Mouse (Mus musculus): ENCODE measurements around the gene Lrfn3. TPM values are rescaled to one million over a fixed set of nuclear protein-coding genes. Genes with fewer than 3 reads are reported as not detected.
A peak's percentile ranks its signal among the peaks of the same experiment; 100 is the strongest.

Gene Lrfn3
- total RNA-seq, 2 experiments from 2014 or later, result 39.1 to 42.5 TPM

- intact Hi-C loops (cut with DNase I), result no loop called here
- DNase-seq (ENCODE audit: low spot score in 2 of 2), result no peak
Observed at GRCm38 (mm10) chr7:30320946-30321345, 41.6 kb downstream of the Lrfn3 start.

GRCm38 (mm10) chr7:30318142-30318541 is 44.4 kb downstream of the Lrfn3 start:
- DNase-seq (ENCODE audit: low spot score in 2 of 2), result no peak
- intact Hi-C loops (cut with DNase I), result no loop called here

- intact Hi-C loops (cut with DNase I), result no loop called here
- no peak for DNase-seq (ENCODE audit: low spot score in 2 of 2)
Observed at GRCm38 (mm10) chr7:30315559-30316529, 46.7 kb downstream of the Lrfn3 start.

- intact Hi-C loops (cut with DNase I), result no loop called here
- DNase-seq (ENCODE audit: low spot score in 2 of 2), result no peak
Observed at GRCm38 (mm10) chr7:30314721-30315155, 47.8 kb downstream of the Lrfn3 start, which contains the start of gene Syne4. Gene Syne4, plus strand, starts transcription at chr7:30314807.

- DNase-seq (ENCODE audit: low spot score in 2 of 2), result no peak
- intact Hi-C loops (cut with DNase I), result no loop called here
Observed at GRCm38 (mm10) chr7:30313666-30314320, 48.8 kb downstream of the Lrfn3 start.

DNA sequence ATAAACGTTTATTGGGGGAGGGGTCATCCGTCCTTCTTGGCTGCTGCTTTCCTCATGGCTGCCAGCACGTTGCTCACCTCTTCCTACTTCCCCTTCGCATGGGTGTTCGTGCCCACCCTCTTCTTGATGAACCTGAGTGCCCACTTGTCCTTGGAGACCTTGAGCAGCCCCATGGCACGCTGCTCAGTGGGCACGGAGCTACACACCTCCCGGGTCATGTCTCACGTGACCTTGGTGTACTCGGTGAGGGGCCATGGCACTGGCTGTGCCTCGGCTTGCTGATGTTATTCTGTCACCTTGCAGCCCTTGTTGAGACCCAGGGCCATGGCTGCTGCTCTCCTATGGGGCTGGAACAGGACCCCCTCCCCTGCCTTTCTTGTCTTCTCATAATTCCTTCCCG is 52.4 kb downstream of the Lrfn3 start:
- no peak for DNase-seq (ENCODE audit: low spot score in 2 of 2)

DNA sequence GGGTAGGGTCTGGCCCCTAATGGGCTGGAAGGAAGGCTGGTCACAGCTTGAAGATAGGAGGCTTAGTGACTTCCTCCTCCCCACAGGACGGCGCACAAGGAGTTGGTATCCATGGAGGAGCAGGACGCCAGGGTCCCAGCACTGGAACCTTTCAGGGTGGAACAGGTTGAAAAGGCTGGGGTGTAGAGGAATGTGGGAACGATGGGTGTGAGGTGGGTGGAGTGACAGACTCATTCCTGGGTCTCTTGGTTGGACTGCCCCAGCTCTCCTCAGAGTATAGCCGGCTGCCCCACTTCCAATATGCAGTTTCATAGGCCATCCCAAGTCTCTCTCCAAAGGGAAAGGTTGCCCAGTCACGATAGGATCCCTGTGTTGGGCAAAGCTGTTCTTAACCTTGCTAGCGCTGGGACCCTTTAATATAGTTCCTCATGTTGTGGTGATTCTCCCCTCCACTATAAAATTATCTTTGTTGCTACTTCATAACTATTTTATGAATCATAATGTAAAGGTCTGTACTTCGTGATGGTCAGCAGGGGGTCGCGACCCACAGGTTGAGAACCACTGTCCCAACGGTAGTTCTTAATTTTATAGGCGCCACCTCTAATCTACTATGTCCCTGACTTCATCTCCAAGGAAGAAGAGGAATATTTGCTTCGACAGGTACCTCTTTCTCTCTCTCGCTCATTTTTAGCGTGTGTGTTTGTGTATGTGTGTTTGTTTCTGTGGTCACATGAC is 53.0 kb downstream of the Lrfn3 start:
- intact Hi-C loops (cut with DNase I), result no loop called here
- DNase-seq (ENCODE audit: low spot score in 2 of 2), result no peak

More for the DNA sequence above, 52.4 kb downstream of the Lrfn3 start:
- intact Hi-C loops (cut with DNase I), result no loop called here

DNA sequence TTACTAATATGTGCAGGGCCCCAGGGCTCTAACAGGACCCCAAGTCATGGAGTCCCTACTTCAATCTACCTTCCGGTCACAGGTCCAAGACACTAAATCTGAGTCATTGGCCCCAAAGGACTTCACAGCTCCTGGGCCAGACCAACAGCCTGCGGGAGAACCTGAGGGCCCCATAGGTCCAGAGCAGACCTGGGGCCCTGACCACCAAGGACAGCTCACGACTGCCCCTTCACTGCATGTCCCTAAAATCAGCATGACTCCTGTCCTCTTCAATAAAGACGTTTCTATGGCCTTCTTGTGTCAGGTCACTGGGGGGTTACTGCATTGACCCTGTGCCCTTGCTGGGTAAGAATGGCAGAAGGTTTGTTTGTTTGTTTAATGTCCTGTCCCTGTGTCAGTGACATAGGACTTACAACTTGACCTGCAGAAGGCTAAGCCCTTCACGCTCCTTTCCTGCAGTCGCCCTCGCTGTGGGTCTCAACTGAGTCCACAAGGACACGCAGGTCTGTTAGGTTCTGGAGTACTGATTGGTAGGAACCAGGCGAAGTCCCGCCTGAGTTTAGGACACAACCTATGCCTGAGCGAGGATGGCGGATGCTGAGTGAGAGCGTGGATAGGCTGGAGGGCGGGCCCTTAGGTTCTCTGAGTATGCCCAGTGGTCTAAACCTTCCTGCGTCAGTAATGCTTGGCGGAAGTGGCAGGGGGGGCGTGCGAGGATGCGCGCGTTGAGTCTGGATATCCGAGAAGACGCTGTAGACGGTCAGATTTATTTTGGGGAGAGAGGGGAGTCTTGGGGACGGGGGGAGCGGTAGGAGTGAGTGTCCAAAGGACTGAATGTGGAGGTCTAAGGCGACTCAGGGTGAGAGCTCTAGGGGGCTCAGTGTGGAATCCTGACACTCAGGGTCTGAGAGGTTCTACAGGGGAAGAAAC is 54.2 kb downstream of the Lrfn3 start, which contains the start of gene Alkbh6:
Alkbh6 (plus strand) TSS at position 642 of the 930 bp plus-strand sequence.
- intact Hi-C loops (cut with DNase I), result no loop called here
- DNase-seq (ENCODE audit: low spot score in 2 of 2), result peak; percentile 96 to 98

- no peak for DNase-seq (ENCODE audit: low spot score in 2 of 2)
- intact Hi-C loops (cut with DNase I), result no loop called here
Observed at GRCm38 (mm10) chr7:30306083-30306779, 56.3 kb downstream of the Lrfn3 start.

Other genes with a start within 250 kb of the Lrfn3 start
- 10 to 100 TPM; 29.8 to 35.3 TPM for gene Zfp382, start 240.8 kb downstream of the Lrfn3 start, total RNA-seq (2021)
- gene Zfp146, start 193.0 kb downstream of the Lrfn3 start, total RNA-seq (2021), result 10 to 100 TPM; 45.7 to 47.1 TPM
- gene Cox7a1, start 178.6 kb downstream of the Lrfn3 start, total RNA-seq (2021), result 1 to 10 TPM; 3.4 to 4.9 TPM
- 100 to 1,000 TPM; 194 to 196 TPM for gene Capns1, start 164.0 kb downstream of the Lrfn3 start, total RNA-seq (2021)
- 10 to 100 TPM; 55.8 to 59.8 TPM for gene Polr2i, start 130.8 kb downstream of the Lrfn3 start, total RNA-seq (2021)
- 100 to 1,000 TPM; 149 to 153 TPM for gene Tbcb, start 130.5 kb downstream of the Lrfn3 start, total RNA-seq (2021)
- gene Ovol3, start 127.0 kb downstream of the Lrfn3 start, total RNA-seq (2021), result not detected
- under 1 TPM in 1 of 2 experiments, not detected in 1; 0.26 TPM for gene Thap8, start 82.7 kb downstream of the Lrfn3 start, total RNA-seq (2021)
- gene Wdr62, start 82.4 kb downstream of the Lrfn3 start, total RNA-seq (2021), result 1 to 10 TPM; 1.2 to 2.0 TPM
- gene Clip3, start 71.0 kb downstream of the Lrfn3 start, total RNA-seq (2021), result 100 to 1,000 TPM; 499 to 503 TPM
- gene Alkbh6, start 54.1 kb downstream of the Lrfn3 start, total RNA-seq (2021), result 10 to 100 TPM; 53.4 to 55.3 TPM
- gene Syne4, start 48.0 kb downstream of the Lrfn3 start, total RNA-seq (2021), result 1 to 10 TPM; 6.9 to 8.2 TPM
- under 1 TPM; 0.40 to 0.44 TPM for gene E130208F15Rik, start 41.0 kb downstream of the Lrfn3 start, total RNA-seq (2021)
- gene Sdhaf1, start 38.9 kb downstream of the Lrfn3 start, total RNA-seq (2021), result 10 to 100 TPM in 1 of 2 experiments, 1 to 10 TPM in 1; 7.3 to 10.2 TPM
- 10 to 100 TPM; 24.9 to 26.1 TPM for gene Tyrobp, start 51.0 kb upstream of the Lrfn3 start, total RNA-seq (2021)
- gene Hcst, start 57.1 kb upstream of the Lrfn3 start, total RNA-seq (2021), result 1 to 10 TPM in 1 of 2 experiments, not detected in 1; 2.6 TPM
- gene Nfkbid, start 59.0 kb upstream of the Lrfn3 start, total RNA-seq (2021), result 1 to 10 TPM; 2.8 to 4.2 TPM
- gene Aplp1, start 82.8 kb upstream of the Lrfn3 start, total RNA-seq (2021), result 1,000 to 10,000 TPM; 1,098 to 1,148 TPM
- gene Kirrel2, start 94.9 kb upstream of the Lrfn3 start, total RNA-seq (2021), result 1 to 10 TPM; 6.1 to 8.0 TPM
- gene Nphs1, start 95.5 kb upstream of the Lrfn3 start, total RNA-seq (2021), result under 1 TPM; 0.35 to 0.53 TPM
- not detected for gene Prodh2, start 130.8 kb upstream of the Lrfn3 start, total RNA-seq (2021)
- 100 to 1,000 TPM; 233 to 246 TPM for gene Arhgap33, start 172.3 kb upstream of the Lrfn3 start, total RNA-seq (2021)
- gene Hspb6, start 189.4 kb upstream of the Lrfn3 start, total RNA-seq (2021), result 10 to 100 TPM in 1 of 2 experiments, 1 to 10 TPM in 1; 5.3 to 10.8 TPM
- 1 to 10 TPM; 2.7 to 3.8 TPM for gene Proser3, start 189.5 kb upstream of the Lrfn3 start, total RNA-seq (2021)
- gene Lin37, start 197.1 kb upstream of the Lrfn3 start, total RNA-seq (2021), result 10 to 100 TPM; 37.5 to 39.0 TPM
- 10 to 100 TPM; 60.2 to 61.4 TPM for gene U2af1l4, start 200.5 kb upstream of the Lrfn3 start, total RNA-seq (2021)
- 1 to 10 TPM; 3.8 to 4.6 TPM for gene Gm49396, start 200.6 kb upstream of the Lrfn3 start, total RNA-seq (2021)
- gene Psenen, start 200.9 kb upstream of the Lrfn3 start, total RNA-seq (2021), result 10 to 100 TPM; 81.0 to 81.3 TPM
- 1 to 10 TPM; 1.1 to 1.6 TPM for gene Igflr1, start 202.7 kb upstream of the Lrfn3 start, total RNA-seq (2021)
- gene Kmt2b, start 226.0 kb upstream of the Lrfn3 start, total RNA-seq (2021), result 10 to 100 TPM; 48.5 to 49.0 TPM
- not detected for gene Zbtb32, start 236.1 kb upstream of the Lrfn3 start, total RNA-seq (2021)

Data from left cerebral cortex, postnatal 14 days (tissue).